In the genomic region with DNA sequence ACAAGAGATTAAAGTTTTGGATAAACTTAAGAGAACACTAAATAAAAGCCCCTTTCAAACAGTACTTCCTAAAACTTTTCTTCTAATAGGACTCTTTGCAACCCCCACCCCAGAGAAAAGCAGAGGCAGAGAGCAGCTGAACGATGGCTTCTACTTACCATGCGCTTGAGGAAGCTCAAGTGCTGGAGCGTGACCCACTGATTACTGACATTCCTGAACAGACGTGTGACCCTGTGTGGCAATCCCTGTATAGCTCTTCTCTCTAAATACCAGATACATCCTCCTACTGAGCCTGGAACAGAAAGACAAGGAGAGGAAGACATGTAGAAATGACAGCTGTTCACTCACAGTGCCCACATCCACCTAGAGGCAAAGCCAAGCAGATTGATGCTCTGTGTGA, we compare ENCODE assay signal across 20 mouse cellular contexts. TPM values are rescaled to one million over a fixed set of nuclear protein-coding genes. Genes with fewer than 3 reads are reported as not detected.
DNase-seq lines count a peak whose midpoint lies in the region; ATAC-seq and TF ChIP-seq lines count a peak whose summit lies in the region.
"Had no signal": no experiment of that assay in that cellular context is flagged by ENCODE, and none has a peak within 500 bp of the region (broad histone marks: within the 10 kb centered on the region; RNA-seq: fewer than 3 reads in every experiment).

No protein-coding gene starts in this region.

- no peak for TF ChIP-seq CTCF in Patski (IDR thresholded peaks at IDR 0.05)
- no peak for TF ChIP-seq CTCF in thymus, adult 2 months (IDR thresholded peaks at IDR 0.05; ENCODE audit: borderline replicate concordance, control insufficient read depth, extremely low read depth, insufficient read depth, low read length, poor library complexity)

- no peak for TF ChIP-seq POLR2A in thymus, adult 2 months (IDR thresholded peaks at IDR 0.05; ENCODE audit: control insufficient read depth, extremely low read depth, insufficient read depth, low read length, poor library complexity)

- no peaks in the 10 kb centered on the region for H3K9me3 ChIP-seq in heart, embryonic 14.5 days (ENCODE audit: control insufficient read depth, low read length)
- H3K9me3 ChIP-seq: embryonic facial prominence, embryonic 10.5 days; heart, embryonic 13.5 days; hindbrain, embryonic 15.5 days had no signal

- peak; percentile 39 for ATAC-seq in Patski
- ATAC-seq in heart, embryonic 14.5 days (ENCODE audit: insufficient number of reproducible peaks, insufficient read depth, low FRiP score, low read depth) = peak; percentile 69
- ATAC-seq: activated CD4-positive, CD25-positive, alpha-beta regulatory T cell, adult 4 months; forebrain, embryonic 14.5 days; intestine, embryonic 16.5 days had no signal

- no peak overlapping the region for H3K9ac ChIP-seq in heart, embryonic 14.5 days (ENCODE audit: low read length)
- H3K9ac ChIP-seq: heart, embryonic 13.5 days; hindbrain, embryonic 15.5 days had no signal

- 34% methylated on average over 4 of the region's 4 CpGs for WGBS in heart, embryonic 14.5 days
- WGBS in thymus, adult 2 months = 88% methylated on average over 4 of the region's 4 CpGs

- no peaks in the 10 kb centered on the region for H3K27me3 ChIP-seq in Patski
- no peaks in the 10 kb centered on the region; the same call in 1 of the 2 replicates for H3K27me3 ChIP-seq in heart, embryonic 14.5 days (ENCODE audit: control insufficient read depth, insufficient read depth, low read length)
- no peaks in the 10 kb centered on the region for H3K27me3 ChIP-seq in thymus, adult 2 months (ENCODE audit: control insufficient read depth, insufficient read depth, low read length)
- H3K27me3 ChIP-seq: hindbrain, embryonic 15.5 days had no signal

- CTCF ChIA-PET in Patski (lab: Charles Lee) = interaction anchor here (1.3 kb wide), 1 partner anchor 11 kb away, joined by 3 read pairs; no protein-coding TSS in a partner anchor

- H3K36me3 ChIP-seq in heart, embryonic 14.5 days (ENCODE audit: control insufficient read depth, insufficient read depth, low read length) = peaks cover 41% of the 10 kb centered on the region
- H3K36me3 ChIP-seq in thymus, adult 2 months (ENCODE audit: control insufficient read depth, insufficient read depth, low read length) = 0 out of 2 replicates have a peak, but pooled peaks cover 3% of the 10 kb centered on the region

- peaks cover 2 to 8% of the 10 kb centered on the region in 2 experiments; a peak in 2 of 4 replicates for H3K4me1 ChIP-seq in heart, embryonic 14.5 days (ENCODE audit: control insufficient read depth in 2 of 2, insufficient read depth in 2 of 2, low read length in 2 of 2)
- H3K4me1 ChIP-seq in thymus, adult 2 months (replicated peaks; ENCODE audit: control insufficient read depth, insufficient read depth, low read length) = 0 out of 2 replicates have a peak, but pooled peaks cover 3% of the 10 kb centered on the region

- H3K27ac ChIP-seq in heart, embryonic 14.5 days (replicated peaks in 1 of 2; ENCODE audit: control insufficient read depth in 1 of 2, insufficient read depth in 1 of 2, low read depth in 2 of 2, low read length in 2 of 2) = no peak overlapping the region
- no peak overlapping the region for H3K27ac ChIP-seq in thymus, adult 2 months (ENCODE audit: control insufficient read depth, insufficient read depth, low read length)
- H3K27ac ChIP-seq: embryonic facial prominence, embryonic 10.5 days; gastrocnemius, adult 2 months; heart, embryonic 13.5 days; hindbrain, embryonic 15.5 days had no signal

- intact Hi-C loops in heart, postnatal 25 days (cut with DNase I) = no loop called here
- intact Hi-C loops in heart, postnatal 10 days (cut with DNase I) = loop anchor here (10.0 kb wide), 1 partner anchor 901 kb away; a partner anchor contains a TSS

- POLR2A ChIA-PET in Patski (lab: Charles Lee) = no interaction called here

- H3K4me2 ChIP-seq in heart, embryonic 14.5 days (ENCODE audit: low read length) = no peak overlapping the region
- H3K4me2 ChIP-seq: heart, embryonic 13.5 days; hindbrain, embryonic 15.5 days had no signal

- H3K4me3 ChIP-seq in heart, embryonic 14.5 days (ENCODE audit: control insufficient read depth in 1 of 2, insufficient read depth in 1 of 2, low read depth in 1 of 2, low read length in 2 of 2) = no peak overlapping the region
- H3K4me3 ChIP-seq in thymus, adult 2 months (ENCODE audit: control insufficient read depth, insufficient read depth, low read length) = no peak overlapping the region
- H3K4me3 ChIP-seq: embryonic facial prominence, embryonic 10.5 days; gastrocnemius, adult 2 months; heart, embryonic 13.5 days; hindbrain, embryonic 15.5 days had no signal

- DNase-seq in heart, adult 18-20 months = peak; percentile 25 to 49
- no peak for DNase-seq in heart, postnatal 25 days (ENCODE audit: low spot score)
- DNase-seq in Patski (ENCODE audit: low read depth, low spot score) = no peak
- DNase-seq in heart, postnatal 10 days = peak; percentile 24 to 41
- no peak for DNase-seq in thymus, adult 2 months
- DNase-seq in urinary bladder, postnatal 4 days (ENCODE audit: low spot score in 2 of 2) = no peak
- DNase-seq: adrenal gland, postnatal 14 days; cerebellum, adult 11-12 months; cerebellum, adult 9-10 months; cerebellum, postnatal 36 days; gastrocnemius, adult 2 months; gastrocnemius, postnatal 25 days; kidney, adult 2 months had no signal

- in situ Hi-C loops in Patski (cut with MboI; ENCODE audit: low pct_unique_long_range_greater_than_20kb) = no loop called here

RNA-seq across cellular contexts. Expression of a gene that starts 5.9 kb away (rescaled TPM):
- total RNA-seq in heart, adult 18-20 months (2021) = 10 to 100 TPM; 70.1 to 74.3 TPM
- 10 to 100 TPM; 71.3 to 75.1 TPM for total RNA-seq in heart, postnatal 25 days (2021)
- polyA plus RNA-seq in Patski (2021) = 17.7 TPM
- 39.5 and 43.8 TPM in 2 replicates for polyA plus RNA-seq in heart, embryonic 14.5 days (2014; fragmentation: Nextera tagmentation; extraction: Ambion mirVana)
- 10 to 100 TPM; 71.2 to 72.1 TPM for total RNA-seq in heart, postnatal 10 days (2021)
- polyA plus RNA-seq in thymus, adult 2 months (2012; rRNA removed) = 20.2 and 24.2 TPM in 2 replicates

Comparison
In these comparisons a context has a peak if more than half of its experiments do, and no peak if none do; other contexts are left out.
1. DNase-seq: peak in heart, adult 18-20 months (2 of 2) and heart, postnatal 10 days (2 of 2); none in heart, postnatal 25 days (single experiment), Patski (single experiment), thymus, adult 2 months (single experiment) and urinary bladder, postnatal 4 days (0 of 2).